Mouse (Mus musculus) erythroblast, embryonic 14.5 days (primary cell): ENCODE measurements around the gene Cdk8.

Experiments used
- GATA1 ChIP-seq: IDR thresholded peaks from 2 replicates; pipeline ENCODE4 v1.6.1; 2012; ENCODE audit warnings: low read length, inconsistent platforms, mixed read lengths
- TAL1 ChIP-seq: IDR thresholded peaks from 3 replicates; pipeline ENCODE4 v1.6.1; 2012; ENCODE audit warnings: low read length, inconsistent platforms, mixed read lengths

- TF ChIP-seq TAL1 (no peak), GATA1 (no peak)
Measured at GRCm38 (mm10) chr5:146344911-146345686, 114.1 kb downstream of the Cdk8 start.
